Mouse (Mus musculus): ENCODE data around the gene Gm21874. TPM values are rescaled to one million over a fixed set of nuclear protein-coding genes. Genes with fewer than 3 reads are reported as not detected.
"Not testable (repeated sequence)": the region's sequence is repeated elsewhere in the genome, so short reads cannot be mapped to it uniquely, and the experiment has no call there.

Gene Gm21874
- not detected for polyA plus RNA-seq (2017; shearing (Covaris generic))

DNA sequence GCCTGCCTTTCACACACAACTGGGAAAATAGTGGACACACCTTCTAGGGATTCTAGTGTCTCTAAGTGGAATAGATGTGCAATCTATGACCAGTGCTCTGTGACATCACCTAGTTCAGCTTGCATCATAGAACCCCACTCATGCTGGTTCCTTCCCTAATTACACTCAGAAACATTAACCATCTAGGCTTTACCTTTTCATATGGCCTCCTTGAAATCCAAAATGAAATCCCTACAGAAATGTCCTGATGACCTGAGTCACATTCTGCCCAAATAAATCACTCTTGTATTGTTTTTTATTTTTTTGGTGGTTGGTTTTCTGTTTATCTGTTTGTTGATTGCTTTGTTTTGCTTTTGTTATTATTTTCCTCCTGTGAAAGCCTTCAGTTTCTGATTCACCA, at the start of gene Gm21874:
Gm21874 (minus strand) TSS at position 101 of the 400 bp plus-strand sequence.
- ATAC-seq: not testable (repeated sequence)

Other genes starting within 250 kb of the Gm21874 start
- gene Gm21721, start 214.0 kb downstream of the Gm21874 start, polyA plus RNA-seq (2017; shearing (Covaris generic)): not detected
- not detected for gene Gm21812, start 69.0 kb downstream of the Gm21874 start, polyA plus RNA-seq (2017; shearing (Covaris generic))

Measured in inflammation-experienced regulatory T-cells, adult 6 months (primary cell).